Comparison of ENCODE assay signal across 9 mouse cellular contexts in genomic region chr13:101848601-101849147, GRCm38 (mm10).
"Had no signal": no experiment of that assay in that cellular context is flagged by ENCODE, and none has a peak within 500 bp of the region (broad histone marks: within the 10 kb centered on the region; RNA-seq: fewer than 3 reads in every experiment).

No protein-coding gene starts in this region.

- H3K9ac ChIP-seq: intestine, embryonic 15.5 days; kidney, embryonic 15.5 days; limb, embryonic 12.5 days; liver, embryonic 12.5 days; midbrain, embryonic 13.5 days; neural tube, embryonic 12.5 days had no signal

- DNase-seq: kidney, postnatal 14 days; thymus, adult 2 months; thymus, postnatal 25 days had no signal

- H3K4me1 ChIP-seq: intestine, embryonic 15.5 days; kidney, embryonic 15.5 days; liver, embryonic 12.5 days; midbrain, embryonic 13.5 days; neural tube, embryonic 12.5 days had no signal

- H3K27me3 ChIP-seq: intestine, embryonic 15.5 days; kidney, embryonic 15.5 days; liver, embryonic 12.5 days; midbrain, embryonic 13.5 days; neural tube, embryonic 12.5 days had no signal

- H3K9me3 ChIP-seq: intestine, embryonic 15.5 days; kidney, embryonic 15.5 days; limb, embryonic 12.5 days; liver, embryonic 12.5 days; midbrain, embryonic 13.5 days; neural tube, embryonic 12.5 days had no signal

- H3K4me2 ChIP-seq: intestine, embryonic 15.5 days; kidney, embryonic 15.5 days; limb, embryonic 12.5 days; liver, embryonic 12.5 days; midbrain, embryonic 13.5 days; neural tube, embryonic 12.5 days had no signal

- ATAC-seq: intestine, embryonic 15.5 days; liver, embryonic 12.5 days; midbrain, embryonic 13.5 days had no signal

- H3K4me3 ChIP-seq: intestine, embryonic 15.5 days; kidney, embryonic 15.5 days; limb, embryonic 12.5 days; liver, embryonic 12.5 days; midbrain, embryonic 13.5 days; neural tube, embryonic 12.5 days had no signal

- H3K36me3 ChIP-seq: intestine, embryonic 15.5 days; kidney, embryonic 15.5 days; limb, embryonic 12.5 days; liver, embryonic 12.5 days; midbrain, embryonic 13.5 days; neural tube, embryonic 12.5 days had no signal

- H3K27ac ChIP-seq: intestine, embryonic 15.5 days; kidney, embryonic 15.5 days; limb, embryonic 12.5 days; liver, embryonic 12.5 days; midbrain, embryonic 13.5 days; neural tube, embryonic 12.5 days had no signal
